Mouse (Mus musculus): ENCODE measurements around the gene Fndc10. TPM values are rescaled to one million over a fixed set of nuclear protein-coding genes. Genes with fewer than 3 reads are reported as not detected.
A peak's percentile ranks its signal among the peaks of the same experiment; 100 is the strongest.
"Not testable (repeated sequence)": the region's sequence is repeated elsewhere in the genome, so short reads cannot be mapped to it uniquely, and the experiment has no call there.

Gene Fndc10
- total RNA-seq (2017) = 2.9 and 3.2 TPM in 2 replicates

DNA sequence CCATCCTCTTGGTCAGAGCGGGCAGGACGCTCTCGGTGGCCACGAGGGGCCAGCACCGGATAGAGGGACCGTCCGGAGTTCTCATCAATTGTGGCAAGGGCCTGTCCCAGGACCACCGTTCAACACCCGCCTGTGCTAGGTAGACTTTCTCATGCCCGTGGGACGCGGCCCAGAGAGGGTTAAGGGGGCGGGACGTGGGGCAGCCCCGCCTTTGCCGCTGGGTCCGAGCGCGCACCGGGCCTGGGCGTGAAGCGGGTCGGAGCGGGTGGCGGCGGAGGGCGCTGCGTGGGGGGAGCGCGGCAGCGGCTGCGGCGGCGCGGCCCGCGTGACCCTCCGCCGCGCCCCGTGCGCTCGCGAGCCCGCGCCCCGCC lies at the start of gene Fndc10:
TSS of gene Fndc10 (plus strand) at position 232 of the 371 bp plus-strand sequence.
- peak; percentile 48; the same call in 1 of the 2 replicates for ATAC-seq (replicated peaks; ENCODE audit: low read depth, poor library complexity, severe bottlenecking)

DNA sequence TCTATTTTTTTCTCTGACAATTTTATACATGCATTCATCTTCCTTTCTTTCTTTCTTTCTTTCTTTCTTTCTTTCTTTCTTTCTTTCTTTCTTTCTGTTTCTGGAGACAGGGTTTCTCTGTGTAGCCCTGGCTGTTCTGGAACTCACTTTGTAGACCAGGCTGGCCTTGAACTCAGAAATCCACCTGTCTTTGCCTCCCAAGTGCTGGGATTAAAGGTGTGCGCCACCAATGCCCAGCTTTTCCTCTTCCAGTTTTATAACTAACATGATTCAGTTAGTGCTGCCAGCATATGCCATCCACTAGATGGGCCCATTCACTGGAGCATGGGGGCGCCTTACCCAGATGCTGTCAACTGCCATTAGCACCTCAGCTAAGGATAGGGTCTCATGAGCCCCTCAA lies 48.8 kb upstream of the Fndc10 start, which contains the start of gene Gm10563:
TSS of gene Gm10563 (minus strand) at position 101 of the 400 bp plus-strand sequence.
- not testable (repeated sequence) for ATAC-seq (replicated peaks; ENCODE audit: low read depth, poor library complexity, severe bottlenecking)

DNA sequence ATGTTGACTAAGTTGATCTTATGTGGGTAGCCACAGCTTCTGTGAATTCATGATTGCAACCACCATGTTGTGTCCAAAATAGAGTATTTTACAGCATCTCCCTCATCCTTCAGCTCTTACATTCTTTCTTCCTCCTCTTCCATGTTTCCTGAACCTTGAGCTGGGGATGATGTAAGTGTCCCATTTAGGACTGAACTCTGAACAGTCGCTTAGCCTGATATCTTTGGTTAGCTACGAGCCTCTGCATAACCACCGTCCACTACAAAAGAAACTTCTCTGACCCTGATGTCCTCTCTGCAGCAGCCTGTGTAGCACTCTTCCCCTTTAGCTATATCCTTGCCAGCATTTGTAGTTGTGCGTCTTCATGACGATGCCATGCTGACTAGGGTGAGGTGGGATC lies 48.4 kb upstream of the Fndc10 start:
- ATAC-seq (replicated peaks; ENCODE audit: low read depth, poor library complexity, severe bottlenecking) = no peak

DNA sequence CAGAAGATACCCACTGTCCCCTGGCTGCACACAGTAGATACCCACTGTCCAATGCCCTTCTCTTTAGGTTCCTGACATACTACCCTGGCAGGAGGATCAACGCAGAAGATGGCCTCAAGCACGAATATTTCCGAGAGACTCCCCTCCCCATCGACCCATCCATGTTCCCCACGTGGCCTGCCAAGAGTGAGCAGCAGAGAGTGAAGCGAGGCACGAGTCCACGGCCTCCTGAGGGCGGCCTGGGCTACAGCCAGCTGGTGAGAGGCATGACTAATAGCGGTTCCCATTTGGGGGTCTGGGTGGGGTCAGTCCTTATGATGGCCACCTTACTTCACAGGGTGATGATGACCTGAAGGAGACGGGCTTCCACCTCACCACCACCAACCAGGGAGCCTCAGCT lies 44.8 kb upstream of the Fndc10 start:
- no peak for ATAC-seq (replicated peaks; ENCODE audit: low read depth, poor library complexity, severe bottlenecking)

DNA sequence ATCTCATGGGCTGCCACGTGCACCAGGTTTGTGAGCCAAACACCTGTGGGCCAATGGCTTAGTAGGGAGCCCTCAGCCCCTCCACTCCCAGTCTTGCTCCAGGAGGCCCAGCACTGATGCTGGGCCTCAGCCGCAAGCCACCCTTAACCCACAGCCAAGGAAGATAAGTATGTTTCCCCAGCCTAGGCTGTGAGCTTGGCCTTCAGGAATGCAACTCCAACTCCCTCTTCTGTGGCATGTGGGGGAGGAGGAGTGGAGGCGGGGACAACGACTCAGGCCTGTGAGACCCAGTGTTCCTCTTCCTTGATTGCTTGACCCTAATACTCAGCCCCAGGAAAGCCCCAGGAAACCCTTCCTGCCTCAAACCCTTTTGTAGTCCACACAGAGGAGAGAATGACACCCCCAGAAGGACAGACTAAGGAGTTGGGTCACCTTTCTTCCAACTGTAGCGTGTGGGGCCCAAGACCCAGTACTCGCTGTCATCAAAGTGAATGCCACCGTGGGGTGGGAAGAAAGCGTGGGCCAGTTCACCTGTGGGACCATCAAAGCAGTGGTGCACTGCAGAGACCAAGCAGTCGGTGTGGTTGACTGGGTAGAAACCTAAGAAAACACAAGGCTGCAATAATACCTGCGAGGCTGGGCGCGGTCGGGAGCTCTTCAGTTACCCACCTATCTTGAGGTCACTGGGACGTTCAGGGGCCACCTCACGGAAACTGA lies 42.4 kb upstream of the Fndc10 start:
- no peak for ATAC-seq (replicated peaks; ENCODE audit: low read depth, poor library complexity, severe bottlenecking)

DNA sequence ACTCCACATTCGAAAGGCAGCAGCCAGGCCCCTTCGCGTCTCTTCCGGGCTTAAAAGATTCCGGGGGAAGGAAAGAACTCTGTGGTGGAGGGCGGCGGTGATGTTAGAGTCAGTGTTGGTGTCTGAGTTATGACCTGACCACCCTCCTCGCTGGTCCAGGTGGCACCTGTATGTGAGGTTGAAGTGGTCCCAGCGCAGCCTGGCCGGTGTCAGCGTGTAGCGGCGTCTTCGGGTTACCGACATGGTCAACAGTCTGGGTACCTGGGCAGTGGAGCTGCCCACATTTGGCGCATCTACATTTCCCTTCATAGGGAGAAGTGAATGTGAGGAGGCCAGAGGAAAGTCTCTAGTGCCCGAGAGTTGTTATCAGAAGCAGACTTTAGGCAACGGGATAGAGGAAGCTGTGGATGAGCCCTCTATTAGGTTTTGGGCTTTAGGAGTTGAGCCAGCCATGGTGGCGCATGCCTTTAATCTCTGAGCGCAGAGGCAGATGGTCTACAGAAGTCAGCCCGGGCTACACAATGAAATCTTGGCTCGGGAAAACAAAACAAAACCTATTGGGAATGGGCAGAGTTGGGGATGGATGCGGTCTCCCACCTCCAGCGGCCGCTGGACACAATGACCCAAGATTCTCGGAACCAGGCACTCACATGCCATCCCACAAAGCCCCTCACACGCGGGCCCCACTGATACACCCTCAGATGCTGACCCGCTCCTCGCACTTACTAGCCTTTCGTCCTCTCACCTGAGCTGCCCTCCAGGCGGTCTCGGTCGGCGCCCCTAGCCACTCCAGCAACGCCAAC lies 41.7 kb upstream of the Fndc10 start:
- ATAC-seq (replicated peaks; ENCODE audit: low read depth, poor library complexity, severe bottlenecking) = no peak

DNA sequence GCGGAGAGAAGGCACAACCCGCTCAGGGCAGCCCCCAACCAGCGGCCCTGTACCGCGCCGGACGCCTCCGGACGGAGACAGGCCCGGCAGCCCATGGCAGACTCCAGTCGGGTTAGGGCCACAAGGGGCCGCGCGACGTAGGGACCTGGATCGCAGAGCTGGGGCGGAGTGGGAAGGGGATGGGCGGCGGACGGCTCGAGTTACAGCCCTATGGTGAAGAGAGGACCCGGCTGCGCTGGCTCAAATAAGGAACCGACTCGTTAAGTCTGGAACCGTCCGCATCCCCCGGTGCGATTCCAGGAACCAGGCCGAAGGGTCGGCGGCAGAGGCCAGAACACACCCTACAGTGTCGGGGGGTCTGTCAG lies 41.1 kb upstream of the Fndc10 start, which contains the start of gene Mmp23:
TSS of gene Mmp23 (minus strand) at position 299 of the 365 bp plus-strand sequence.
- peak; percentile 33; the same call in 1 of the 2 replicates for ATAC-seq (replicated peaks; ENCODE audit: low read depth, poor library complexity, severe bottlenecking)

DNA sequence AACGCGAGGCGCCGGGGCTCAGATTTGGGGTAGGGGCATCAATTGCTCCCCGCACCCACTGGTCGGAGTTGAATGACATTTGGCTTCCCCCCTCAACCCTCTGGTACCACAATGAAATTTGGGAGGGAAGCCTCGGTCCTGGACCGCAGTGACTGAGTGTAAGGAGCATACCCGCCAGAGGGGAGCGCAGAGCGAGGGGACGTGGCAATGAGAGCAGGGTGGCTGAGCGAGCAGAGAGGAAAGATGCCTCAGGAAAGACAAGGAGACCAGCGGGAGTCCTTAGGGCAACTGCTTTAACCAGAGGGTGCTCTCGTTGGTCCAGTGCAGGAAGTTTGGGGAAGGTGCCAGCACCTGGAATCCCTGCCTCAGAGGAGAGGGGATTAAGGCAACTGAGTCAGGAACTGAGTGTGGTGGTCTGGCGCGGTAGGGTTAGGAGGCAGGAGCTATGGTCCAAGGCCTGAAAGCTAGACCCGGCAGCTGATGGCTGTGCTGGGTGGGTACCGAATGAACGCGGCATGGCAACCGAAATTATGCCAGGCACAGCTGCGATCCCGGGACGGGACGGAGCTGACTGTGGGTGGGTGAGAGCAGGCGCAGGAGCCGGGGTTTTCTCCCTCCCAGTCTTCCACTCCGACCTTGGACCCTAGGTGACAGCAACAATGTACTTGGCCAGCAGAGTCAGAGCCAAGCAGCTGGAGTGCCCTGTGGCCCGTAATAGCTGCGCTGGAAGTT lies 40.5 kb upstream of the Fndc10 start:
- ATAC-seq (replicated peaks; ENCODE audit: low read depth, poor library complexity, severe bottlenecking) = no peak

DNA sequence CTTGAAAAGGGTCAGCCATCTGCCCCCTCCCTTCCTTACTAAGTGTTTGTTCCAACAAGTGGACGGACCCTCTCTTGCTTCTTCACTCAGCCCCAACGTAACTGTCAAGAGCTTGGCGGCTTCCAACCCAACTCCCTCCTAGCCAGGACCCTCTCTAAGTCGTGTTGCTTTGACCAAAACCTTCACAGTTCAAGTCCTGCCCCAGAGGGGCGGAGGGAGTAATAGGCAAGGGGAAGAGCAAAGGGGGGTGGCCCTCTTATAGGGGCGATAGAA lies 40.0 kb upstream of the Fndc10 start:
- ATAC-seq (replicated peaks; ENCODE audit: low read depth, poor library complexity, severe bottlenecking) = peak; percentile 7; the same call in 1 of the 2 replicates

DNA sequence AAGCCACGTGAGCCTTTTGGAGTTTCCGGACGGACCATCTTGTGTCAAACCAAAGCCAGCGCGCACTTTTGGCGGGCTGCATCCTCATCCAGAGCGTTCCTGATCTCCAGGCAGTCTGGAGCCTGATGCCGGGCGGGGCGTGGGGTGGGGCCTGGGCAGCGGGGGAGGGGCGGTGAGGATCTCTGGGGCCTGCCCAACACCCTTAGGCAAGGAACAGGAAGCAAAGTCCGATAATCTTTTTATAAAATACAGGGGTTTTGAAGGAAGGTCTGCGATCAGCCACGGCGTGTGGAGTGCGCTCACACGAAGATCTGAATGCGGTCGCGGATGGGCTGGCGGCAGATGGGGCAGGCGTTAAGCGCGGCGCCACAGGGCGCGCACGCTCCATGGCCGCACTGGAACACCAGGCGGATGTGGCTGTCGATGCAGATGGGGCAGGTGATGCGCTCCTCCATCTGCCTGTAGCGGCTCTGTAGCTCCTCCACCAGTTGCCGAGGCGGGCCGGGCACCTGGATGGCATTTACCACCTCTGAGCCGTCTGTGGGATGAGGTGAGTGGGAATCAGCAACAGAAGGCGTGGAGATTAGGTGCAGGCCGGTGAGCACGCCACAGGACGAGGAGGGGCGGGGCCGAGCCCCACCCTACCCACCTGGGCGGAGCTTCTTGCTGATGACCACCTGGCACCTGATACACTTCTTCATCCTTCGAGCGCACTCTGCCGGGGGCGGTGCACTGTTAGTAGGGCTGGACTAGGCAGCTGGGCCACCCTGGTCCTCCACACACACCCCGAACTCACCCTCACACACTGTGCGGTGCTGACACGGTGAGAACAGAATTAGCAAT lies 39.5 kb upstream of the Fndc10 start:
- ATAC-seq (replicated peaks; ENCODE audit: low read depth, poor library complexity, severe bottlenecking) = peak; percentile 53

DNA sequence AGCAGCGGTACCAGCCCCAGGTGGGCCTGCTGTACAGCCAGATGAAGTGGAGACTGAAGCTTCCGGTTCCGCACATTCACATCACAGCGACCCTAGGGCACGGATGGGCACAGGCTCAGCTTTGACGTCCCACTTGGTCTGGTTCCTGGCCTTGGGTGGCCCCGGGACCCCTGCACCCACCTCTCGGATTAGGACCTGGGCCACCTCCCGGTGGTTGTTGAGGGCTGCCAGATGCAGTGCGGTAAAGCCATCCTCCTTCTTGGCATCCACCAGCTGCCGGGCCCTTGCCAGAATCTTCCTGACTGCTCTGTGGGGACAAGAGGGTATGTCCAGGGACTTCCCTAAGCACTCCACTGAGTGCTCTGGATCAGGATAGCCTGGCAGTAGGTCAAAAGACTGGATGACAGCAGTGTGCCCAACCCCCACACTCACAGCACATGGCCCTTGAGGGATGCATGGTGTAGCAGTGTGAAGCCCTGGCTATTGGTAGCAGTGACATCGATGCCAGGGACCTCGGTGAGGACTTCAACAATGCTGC lies 37.9 kb upstream of the Fndc10 start:
- no peak for ATAC-seq (replicated peaks; ENCODE audit: low read depth, poor library complexity, severe bottlenecking)

DNA sequence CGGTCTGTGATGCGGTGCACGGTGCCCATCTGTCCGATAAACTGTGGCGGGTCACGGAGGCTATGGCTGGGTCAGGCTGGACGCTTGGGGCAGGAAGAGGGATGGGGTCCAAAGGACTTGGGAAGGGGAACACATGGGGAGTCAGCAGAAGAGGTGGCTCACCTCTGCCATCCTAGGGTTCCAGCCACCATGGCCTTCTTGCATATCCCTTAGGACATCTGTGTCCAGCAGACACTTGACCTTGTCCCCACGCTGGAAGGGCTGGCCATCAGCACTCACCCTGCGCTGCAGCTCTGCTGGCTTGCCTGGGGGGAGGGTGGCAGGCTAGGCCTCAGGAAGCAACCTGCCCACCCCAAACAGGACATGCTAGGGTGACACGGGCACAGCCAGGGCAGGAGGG lies 35.2 kb upstream of the Fndc10 start:
- ATAC-seq (replicated peaks; ENCODE audit: low read depth, poor library complexity, severe bottlenecking) = no peak

DNA sequence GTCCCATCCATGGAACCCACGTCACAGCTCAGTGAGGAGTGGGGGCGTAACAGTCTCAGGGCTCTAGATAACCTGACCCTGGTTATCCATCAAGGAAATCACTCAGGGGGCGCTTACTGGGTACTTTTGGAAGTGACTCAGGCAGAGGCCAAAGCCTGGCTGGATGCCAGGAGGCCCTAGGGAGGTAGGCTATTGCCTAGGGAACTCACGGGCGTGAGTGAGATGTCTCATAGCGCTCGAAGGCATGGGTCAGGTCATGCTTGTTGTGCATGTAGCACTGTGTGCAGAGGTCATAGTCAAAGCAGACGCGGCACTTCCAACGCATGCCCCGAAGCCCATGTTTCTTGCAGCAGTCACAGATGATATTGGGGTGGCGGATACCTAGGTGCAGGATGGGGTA lies 33.5 kb upstream of the Fndc10 start:
- ATAC-seq (replicated peaks; ENCODE audit: low read depth, poor library complexity, severe bottlenecking) = no peak

DNA sequence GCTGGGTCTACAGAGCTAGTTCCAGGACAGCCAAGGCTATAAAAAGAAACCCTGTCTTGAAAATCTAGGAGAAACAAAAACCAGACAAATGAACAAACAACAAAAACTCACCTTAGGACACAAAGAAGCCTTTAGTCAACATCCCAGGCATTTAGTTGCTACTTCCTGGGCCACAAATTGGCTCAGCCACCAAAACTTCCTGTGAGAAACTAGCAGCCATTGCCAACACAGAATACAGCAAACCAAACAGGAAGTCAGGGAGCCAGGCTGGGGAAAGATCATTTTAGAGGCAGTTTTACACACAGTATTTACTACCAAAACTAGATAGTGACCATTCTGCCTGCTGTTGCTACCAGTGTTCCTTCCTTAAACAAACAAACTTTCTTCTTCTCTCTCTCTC lies 27.2 kb upstream of the Fndc10 start:
- ATAC-seq (replicated peaks; ENCODE audit: low read depth, poor library complexity, severe bottlenecking) = 0 out of 2 replicates have a peak, but pooled peaks have one; percentile 7

DNA sequence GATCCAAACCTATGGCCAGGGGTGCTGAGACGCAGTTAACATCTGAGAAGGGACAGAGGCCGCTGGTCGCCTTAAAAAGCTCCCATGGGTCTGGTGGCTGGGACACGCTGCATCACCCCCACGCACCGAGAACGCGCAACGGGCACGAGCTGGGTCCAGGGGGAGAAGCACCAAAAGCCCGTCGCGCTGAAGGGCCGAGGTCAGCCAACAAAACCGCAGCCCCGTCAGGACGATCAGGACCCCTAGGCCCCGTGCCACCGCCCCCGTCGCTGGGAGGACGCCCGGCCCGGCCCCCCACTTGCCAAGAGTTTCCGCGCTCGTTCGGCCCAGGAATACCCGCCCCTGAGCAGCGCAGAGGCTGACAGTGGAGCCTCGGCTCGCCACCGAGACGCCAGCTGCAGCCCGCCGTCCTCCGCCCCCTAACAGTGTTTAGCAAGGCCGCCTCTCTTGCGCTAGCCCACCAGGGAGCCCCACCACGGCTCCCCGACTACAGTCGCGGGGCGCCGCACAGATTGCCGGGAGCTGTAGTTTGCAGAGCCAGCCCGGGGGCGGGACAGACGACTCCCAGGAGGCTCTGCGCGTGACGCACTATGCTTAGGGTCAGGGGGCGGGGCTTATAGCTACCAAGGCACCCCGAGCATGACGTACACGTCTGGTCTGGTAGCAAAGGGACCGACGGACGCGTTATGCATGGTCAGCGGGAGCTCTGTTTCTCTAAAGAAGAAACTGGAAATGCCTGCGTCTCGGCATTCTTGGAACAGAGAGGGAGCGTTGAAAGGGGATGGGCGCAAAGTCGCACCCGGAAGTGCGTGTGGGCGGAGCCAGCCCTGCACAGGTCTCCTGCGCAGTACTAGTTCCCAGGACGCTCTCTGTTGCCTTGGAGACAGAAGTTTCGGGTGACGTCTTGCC lies 25.2 kb upstream of the Fndc10 start, which contains the start of gene Mib2:
TSS of gene Mib2 (minus strand) at position 510 of the 909 bp plus-strand sequence.
- peak; percentile 95 for ATAC-seq (replicated peaks; ENCODE audit: low read depth, poor library complexity, severe bottlenecking)

DNA sequence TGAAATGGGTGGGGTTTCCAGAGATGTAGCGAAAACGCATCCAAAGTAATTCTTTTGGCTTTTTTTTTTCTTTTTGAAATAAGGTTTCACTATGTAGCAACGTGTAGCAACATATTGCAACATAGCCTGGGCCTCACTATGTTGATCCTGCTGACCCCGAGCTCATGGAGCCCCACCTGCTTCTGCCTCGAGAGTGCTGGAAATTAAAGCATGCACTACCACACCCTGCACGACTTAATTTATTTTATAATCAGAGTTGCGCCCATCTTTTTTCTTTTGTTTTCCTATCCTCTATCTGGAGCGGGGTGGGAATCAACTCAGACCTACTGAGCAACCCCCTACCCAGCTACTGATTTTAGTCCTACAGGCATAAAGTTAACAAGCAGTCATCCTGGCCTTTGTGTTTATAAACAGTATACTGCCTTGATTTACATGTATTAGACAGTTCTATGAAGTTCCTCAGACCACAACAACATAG lies 24.5 kb upstream of the Fndc10 start:
- no peak for ATAC-seq (replicated peaks; ENCODE audit: low read depth, poor library complexity, severe bottlenecking)

DNA sequence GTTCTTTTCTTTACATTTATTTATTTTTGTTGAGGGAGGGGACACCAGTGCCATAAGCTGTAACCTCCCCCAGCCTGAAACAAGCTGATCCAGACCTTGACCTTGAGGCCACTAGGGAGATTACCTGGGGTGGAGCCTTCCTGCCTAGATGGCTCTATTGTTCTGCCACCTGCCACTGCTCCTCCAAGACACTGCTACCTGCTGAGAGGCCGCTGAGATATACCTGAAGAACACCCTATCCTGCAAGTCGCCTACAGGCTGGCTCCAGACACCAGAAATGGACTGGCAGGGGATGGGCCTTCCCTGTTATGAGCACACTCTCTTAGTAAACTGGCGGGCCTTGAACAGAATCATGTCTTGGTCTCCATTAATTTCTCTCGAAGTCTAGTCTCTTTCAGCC lies 23.9 kb upstream of the Fndc10 start:
- ATAC-seq (replicated peaks; ENCODE audit: low read depth, poor library complexity, severe bottlenecking) = not testable (repeated sequence)

DNA sequence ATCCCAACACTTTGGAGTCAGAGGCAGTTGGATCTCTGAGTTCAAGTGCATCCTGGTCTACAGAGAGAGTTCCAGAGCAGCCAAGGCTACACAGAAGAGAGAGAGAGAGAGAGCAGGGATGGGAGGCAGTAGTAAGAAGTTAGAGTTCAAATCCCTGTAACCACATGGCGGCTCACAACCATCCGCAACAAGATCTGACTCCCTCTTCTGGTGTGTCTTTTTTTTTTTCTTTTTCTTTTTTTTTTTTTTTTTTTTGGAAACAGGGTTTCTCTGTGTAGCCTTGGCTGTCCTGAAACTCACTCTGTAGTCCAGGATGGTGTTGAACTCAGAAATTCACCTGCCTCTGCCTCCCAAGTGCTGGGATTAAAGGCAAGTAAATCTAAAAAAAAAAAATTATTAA lies 22.1 kb upstream of the Fndc10 start:
- ATAC-seq (replicated peaks; ENCODE audit: low read depth, poor library complexity, severe bottlenecking) = no peak
